Mouse (Mus musculus) CH12.LX (cell line): ENCODE measurements around the gene Efcab5. TPM values are rescaled to one million over a fixed set of nuclear protein-coding genes. Genes with fewer than 3 reads are reported as not detected.

Experiments used
- DNase-seq: peaks from one replicate; pipeline ENCODE4 v3.0.0-alpha.2; 2013; ENCODE audit errors: extremely low read depth
- H3K27ac ChIP-seq: 2 replicates; pipeline ENCODE4 v1.5.1; 2012; ENCODE audit warnings: low read depth, mild to moderate bottlenecking, control low read depth, moderate library complexity; ENCODE audit not compliant: insufficient read depth
- H3K27me3 ChIP-seq: replicated peaks from 2 replicates; pipeline ENCODE3; 2012; ENCODE audit warnings: inconsistent platforms
- H3K36me3 ChIP-seq, 2 experiments: replicated peaks in 1 of 2; 2 replicates each; pipeline versions ENCODE3 to v1.6.1; 2012; ENCODE audit warnings: inconsistent platforms in 1 of 2, low read length in 1 of 2, mild to moderate bottlenecking in 1 of 2, mixed read lengths in 1 of 2, moderate library complexity in 1 of 2; ENCODE audit not compliant: control insufficient read depth in 1 of 2, insufficient read depth in 1 of 2
- H3K4me1 ChIP-seq, 2 experiments: 2 replicates each; pipeline ENCODE4 v1.6.1; 2012; ENCODE audit warnings: inconsistent platforms in 1 of 2, moderate library complexity in 1 of 2; ENCODE audit not compliant: insufficient read depth in 2 of 2, control insufficient read depth in 1 of 2
- H3K4me2 ChIP-seq: 2 replicates; pipeline ENCODE4 v1.6.1; 2012; ENCODE audit warnings: low read depth, mild to moderate bottlenecking, control low read depth; ENCODE audit not compliant: poor library complexity, insufficient read depth, severe bottlenecking
- H3K4me3 ChIP-seq, 3 experiments: fragments of 150-350 bp in 1 of 3; sonication (generic) in 1 of 3; replicated peaks in 1 of 3; 2 replicates each; pipeline versions ENCODE3 to v1.5.1; 2011 to 2012; ENCODE audit warnings: low read depth in 2 of 3, low read length in 2 of 3, mild to moderate bottlenecking in 2 of 3, moderate library complexity in 2 of 3, control low read depth in 1 of 3, improper control_type of control experiment in 1 of 3, inconsistent platforms in 1 of 3, mixed read lengths in 1 of 3; ENCODE audit not compliant: poor library complexity in 1 of 3
- H3K79me2 ChIP-seq: replicated peaks from 2 replicates; pipeline ENCODE4 v1.6.1; 2012; ENCODE audit warnings: mild to moderate bottlenecking, moderate library complexity; ENCODE audit not compliant: control insufficient read depth, poor library complexity, insufficient read depth, severe bottlenecking; ENCODE audit errors: extremely low read depth
- H3K9ac ChIP-seq: 2 replicates; pipeline ENCODE4 v1.6.1; 2012; ENCODE audit warnings: low read depth, mild to moderate bottlenecking, control low read depth, moderate library complexity; ENCODE audit not compliant: insufficient read depth
- H3K9me3 ChIP-seq: replicated peaks from 2 replicates; pipeline ENCODE3; 2012; ENCODE audit warnings: low read length, inconsistent platforms, mixed read lengths
- BHLHE40 ChIP-seq: IDR thresholded peaks from 2 replicates; pipeline ENCODE4 v1.6.1; 2011; ENCODE audit warnings: mild to moderate bottlenecking, low read depth, low read length, improper control_type of control experiment
- CHD2 ChIP-seq: IDR thresholded peaks from 2 replicates; pipeline ENCODE4 v1.6.1; 2011; ENCODE audit warnings: low read length, improper control_type of control experiment
- CTCF ChIP-seq, 2 experiments: IDR thresholded peaks in 1 of 2; conservative IDR thresholded peaks in 1 of 2; 2 replicates each; pipeline ENCODE4 v1.5.1; 2011 to 2012; ENCODE audit warnings: low read depth in 2 of 2, low read length in 2 of 2, improper control_type of control experiment in 1 of 2, inconsistent platforms in 1 of 2, mild to moderate bottlenecking in 1 of 2, moderate library complexity in 1 of 2
- E2F4 ChIP-seq: IDR thresholded peaks from 2 replicates; pipeline ENCODE4 v1.6.1; 2011; ENCODE audit warnings: low read depth, low read length, improper control_type of control experiment; ENCODE audit not compliant: insufficient replicate concordance
- EP300 ChIP-seq: IDR thresholded peaks from 2 replicates; pipeline ENCODE4 v1.6.1; 2011; ENCODE audit warnings: low read length, improper control_type of control experiment
- ETS1 ChIP-seq: conservative IDR thresholded peaks from 2 replicates; pipeline ENCODE4 v1.6.1; 2012; ENCODE audit warnings: low read depth, mild to moderate bottlenecking, inconsistent platforms, low read length, improper control_type of control experiment, moderate library complexity
- JUND ChIP-seq: conservative IDR thresholded peaks from 2 replicates; pipeline ENCODE4 v1.6.1; 2011; ENCODE audit warnings: low read depth, low read length, improper control_type of control experiment
- KAT2A ChIP-seq: IDR thresholded peaks from 2 replicates; pipeline ENCODE4 v1.6.1; 2012; ENCODE audit warnings: low read length, improper control_type of control experiment, inconsistent platforms; ENCODE audit not compliant: insufficient replicate concordance
- MAFK ChIP-seq: IDR thresholded peaks from 2 replicates; pipeline ENCODE4 v1.6.1; 2011; ENCODE audit warnings: low read length, improper control_type of control experiment; ENCODE audit not compliant: insufficient replicate concordance
- MAZ ChIP-seq: IDR thresholded peaks from 2 replicates; pipeline ENCODE4 v1.6.1; 2012; ENCODE audit warnings: low read depth, mild to moderate bottlenecking, inconsistent platforms, low read length, improper control_type of control experiment, moderate library complexity
- MEF2A ChIP-seq: IDR thresholded peaks from 2 replicates; pipeline ENCODE4 v1.6.1; 2014; ENCODE audit warnings: low read depth, mild to moderate bottlenecking, inconsistent platforms, low read length, improper control_type of control experiment, borderline replicate concordance
- NELFE ChIP-seq: IDR thresholded peaks from 2 replicates; pipeline ENCODE4 v1.6.1; 2011; ENCODE audit warnings: low read depth, low read length, improper control_type of control experiment
- NRF1 ChIP-seq: IDR thresholded peaks from 2 replicates; pipeline ENCODE4 v1.6.1; 2014; ENCODE audit warnings: low read depth, mild to moderate bottlenecking, inconsistent platforms, low read length, improper control_type of control experiment, moderate library complexity
- POLR2A ChIP-seq: IDR thresholded peaks from 2 replicates; pipeline ENCODE4 v1.6.1; 2011; ENCODE audit warnings: low read depth, mild to moderate bottlenecking, improper control_type of control experiment, low read length
- RAD21 ChIP-seq: IDR thresholded peaks from 2 replicates; pipeline ENCODE4 v1.6.1; 2011; ENCODE audit warnings: low read depth, mild to moderate bottlenecking, low read length, improper control_type of control experiment, moderate library complexity
- TCF12 ChIP-seq: IDR thresholded peaks from 2 replicates; pipeline ENCODE4 v1.6.1; 2014; ENCODE audit warnings: low read depth, mild to moderate bottlenecking, inconsistent platforms, low read length, improper control_type of control experiment
- ZC3H11A ChIP-seq: IDR thresholded peaks from 2 replicates; pipeline ENCODE4 v1.6.1; 2012; ENCODE audit warnings: low read depth, mild to moderate bottlenecking, inconsistent platforms, low read length, improper control_type of control experiment
- ZKSCAN1 ChIP-seq: IDR thresholded peaks from 2 replicates; pipeline ENCODE4 v1.6.1; 2012; ENCODE audit warnings: low read depth, inconsistent platforms, low read length, improper control_type of control experiment, borderline replicate concordance
- dilution Hi-C: fragments of 300-500 bp; cut with MboI; formaldehyde crosslinking; loops from 2 replicates; pipeline ENCODE4 v1.14.3; 2020; ENCODE audit warnings: low sequenced_read_pairs; ENCODE audit not compliant: extremely low pct_unique_long_range_greater_than_20kb, extremely low pct_ligation_motif_present
- in situ Hi-C: fragments of 300-500 bp; cut with MboI; formaldehyde crosslinking; loops from 3 replicates; pipeline ENCODE4 v1.14.3; 2019; ENCODE audit warnings: low sequenced_read_pairs, low pct_ligation_motif_present, low pct_unique_long_range_greater_than_20kb, mixed read lengths
- polyA plus RNA-seq: library from polyadenylated mRNA; unstranded; fragments of >175 nt; gene quantifications from 2 replicates; pipeline ENCODE4 v1.2.1, GENCODE M21; 2012; ENCODE audit warnings: low read depth; ENCODE audit not compliant: insufficient read length
- total RNA-seq, 2 experiments: library from RNA; depleted of rRNA; stranded (reverse); fragments of 300-350 nt in 1 of 2; fragments of >200 nt in 1 of 2; gene quantifications; 2 replicates each; pipeline ENCODE4 v1.2.3; 2012 to 2014

Gene Efcab5
- total and polyA plus RNA-seq, 3 experiments, result 0.24 to 0.43 (median 0.38) TPM

GRCm38 (mm10) chr11:77180886-77181285, 7.9 kb downstream of the Efcab5 start:
- no peak overlapping the region for H3K4me3 ChIP-seq
- no peak for DNase-seq
- H3K9me3 ChIP-seq, result no peaks in the 10 kb centered on the region
- in situ Hi-C loops (no loop called here), dilution Hi-C loops (no loop called here)
- H3K27ac ChIP-seq, result no peak overlapping the region
- H3K4me2 ChIP-seq, result no peak overlapping the region
- TF ChIP-seq EP300 (peak; percentile 44; the same call in 1 of the 2 replicates), BHLHE40 (peak; percentile 60), POLR2A (no peak), CTCF (conservative IDR thresholded peaks at IDR 0.05 in 1 of 2, IDR thresholded peaks at IDR 0.05 in 1 of 2; ENCODE audit: low read depth in 2 of 2, low read length in 2 of 2) (no peak), TCF12 (peak; percentile 69), ETS1 (0 out of 2 replicates have a peak, but pooled peaks have one; percentile 34)
- no peaks in the 10 kb centered on the region for H3K36me3 ChIP-seq
- H3K27me3 ChIP-seq, result no peaks in the 10 kb centered on the region
- H3K79me2 ChIP-seq, result no peaks in the 10 kb centered on the region
- no peak overlapping the region for H3K9ac ChIP-seq
- H3K4me1 ChIP-seq, result peaks cover 0 to 9% of the 10 kb centered on the region in 2 experiments; a peak in 2 of 4 replicates

DNA sequence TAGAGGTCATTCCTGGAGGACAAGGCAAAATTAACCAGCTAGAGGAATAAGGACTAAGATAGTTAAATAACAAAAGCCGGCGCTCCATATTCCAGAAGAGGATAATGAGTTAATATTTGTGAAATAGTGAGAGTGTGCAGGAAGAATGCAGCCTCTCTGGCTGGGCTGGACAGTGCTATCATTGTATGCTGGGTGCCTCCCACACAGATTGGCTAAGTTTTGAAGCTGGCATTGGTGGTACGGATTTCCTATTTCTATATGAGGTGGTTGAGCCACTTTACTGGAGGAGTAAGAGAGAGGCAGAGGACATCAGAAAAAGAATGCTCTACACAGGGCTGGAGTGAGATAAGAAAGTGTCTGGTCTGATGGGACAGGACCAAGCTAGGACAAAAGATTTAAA, 9.0 kb downstream of the Efcab5 start:
- DNase-seq, result no peak
- Histone ChIP-seq H3K79me2 (no peaks in the 10 kb centered on the region), H3K9me3 (no peaks in the 10 kb centered on the region), H3K4me1 (peaks cover 0 to 5% of the 10 kb centered on the region in 2 experiments; a peak in 2 of 4 replicates), H3K4me2 (no peak overlapping the region)
- in situ Hi-C loops, result no loop called here
- TF ChIP-seq KAT2A (no peak), NRF1 (no peak), MAFK (no peak), ZKSCAN1 (no peak), MEF2A (no peak), CHD2 (no peak), NELFE (no peak), BHLHE40 (no peak), ZC3H11A (no peak), JUND (no peak), E2F4 (no peak), CTCF (conservative IDR thresholded peaks at IDR 0.05 in 1 of 2, IDR thresholded peaks at IDR 0.05 in 1 of 2; ENCODE audit: low read depth in 2 of 2, low read length in 2 of 2) (no peak), MAZ (no peak), RAD21 (no peak)
- TF ChIP-seq, all 38 proteins: peak for 0
- H3K9ac ChIP-seq, result no peak overlapping the region
- no peak overlapping the region for H3K27ac ChIP-seq
- dilution Hi-C loops, result no loop called here
- no peaks in the 10 kb centered on the region for H3K27me3 ChIP-seq
- no peak overlapping the region for H3K4me3 ChIP-seq
- no peaks in the 10 kb centered on the region for H3K36me3 ChIP-seq
